Mouse (Mus musculus): ENCODE measurements around the gene Spa17.

- TF ChIP-seq CTCF (IDR thresholded peaks at IDR 0.05; ENCODE audit: low read depth) (no peak), EP300 (IDR thresholded peaks at IDR 0.05; ENCODE audit: low read depth) (no peak)
Measured at GRCm38 (mm10) chr9:37632305-37632704, 18.8 kb upstream of the Spa17 start.
